Mouse (Mus musculus) bone marrow macrophage, adult 2 months (primary cell): ENCODE measurements at regions not wholly inside any gene's neighbourhood (a gene's known extent, or its start where the extent isn't known, plus 50 kb on each side); places are given as distances from the start of the nearest gene placed in this dataset.

Experiments used
- CTCF ChIP-seq: IDR thresholded peaks from 2 replicates; pipeline ENCODE4 v1.5.1; 2012; ENCODE audit warnings: low read depth, mild to moderate bottlenecking, low read length, moderate library complexity
- POLR2A ChIP-seq: IDR thresholded peaks from 2 replicates; pipeline ENCODE4 v1.6.1; 2012; ENCODE audit warnings: mild to moderate bottlenecking, low read depth, low read length, borderline replicate concordance

- TF ChIP-seq CTCF (no peak), POLR2A (no peak)
These were observed 182.7 kb upstream of the Eci2 start for GRCm38 (mm10) chr13:35209551-35209950.
